Mouse (Mus musculus): ENCODE results near the gene Slc38a1. TPM values are rescaled to one million over a fixed set of nuclear protein-coding genes. Genes with fewer than 3 reads are reported as not detected.

The Slc38a1 gene
- total and polyA plus RNA-seq, 3 experiments = 22.5 to 79.0 (median 39.4) TPM

GRCm38 (mm10) chr15:96591876-96592417 lies 50.8 kb downstream of the Slc38a1 start:
- in situ Hi-C loops (cut with MboI; ENCODE audit: low pct_ligation_motif_present, low pct_unique_long_range_greater_than_20kb, low sequenced_read_pairs) = no loop called here
- Histone ChIP-seq H3K4me1 (ENCODE audit: control insufficient read depth in 1 of 2, insufficient read depth in 2 of 2) (peaks cover 6 to 29% of the 10 kb centered on the region in 2 experiments; a peak in 3 of 4 replicates), H3K4me2 (ENCODE audit: insufficient read depth, low read depth, poor library complexity, severe bottlenecking) (no peak overlapping the region), H3K4me3 (replicated peaks in 1 of 3; ENCODE audit: low read depth in 2 of 3, low read length in 2 of 3, poor library complexity in 1 of 3) (no peak overlapping the region), H3K9ac (ENCODE audit: insufficient read depth, low read depth) (no peak overlapping the region), H3K79me2 (replicated peaks; ENCODE audit: control insufficient read depth, extremely low read depth, insufficient read depth, poor library complexity, severe bottlenecking) (peaks cover 9% of the 10 kb centered on the region; the same call in 1 of the 2 replicates), H3K27me3 (replicated peaks) (no peaks in the 10 kb centered on the region), H3K9me3 (replicated peaks; ENCODE audit: low read length) (no peaks in the 10 kb centered on the region), H3K27ac (ENCODE audit: insufficient read depth, low read depth) (no peak overlapping the region), H3K36me3 (replicated peaks in 1 of 2; ENCODE audit: control insufficient read depth in 1 of 2, insufficient read depth in 1 of 2, low read length in 1 of 2) (peaks cover 47 to 94% of the 10 kb centered on the region in 2 experiments)
- dilution Hi-C loops (cut with MboI; ENCODE audit: extremely low pct_ligation_motif_present, extremely low pct_unique_long_range_greater_than_20kb, low sequenced_read_pairs) = no loop called here
- no peak for DNase-seq (ENCODE audit: extremely low read depth)
- TF ChIP-seq UBTF (IDR thresholded peaks at IDR 0.05; ENCODE audit: low read depth, low read length) (no peak), HCFC1 (IDR thresholded peaks at IDR 0.05; ENCODE audit: low read depth, low read length) (no peak), BHLHE40 (IDR thresholded peaks at IDR 0.05; ENCODE audit: low read depth, low read length) (no peak), IRF4 (IDR thresholded peaks at IDR 0.05; ENCODE audit: low read depth, low read length) (no peak), ZKSCAN1 (IDR thresholded peaks at IDR 0.05; ENCODE audit: borderline replicate concordance, low read depth, low read length) (no peak), JUND (conservative IDR thresholded peaks at IDR 0.05; ENCODE audit: low read depth, low read length) (no peak), MEF2A (IDR thresholded peaks at IDR 0.05; ENCODE audit: borderline replicate concordance, low read depth, low read length) (no peak), SIN3A (IDR thresholded peaks at IDR 0.05; ENCODE audit: low read length) (no peak), EP300 (IDR thresholded peaks at IDR 0.05; ENCODE audit: low read length) (no peak), KAT2A (IDR thresholded peaks at IDR 0.05; ENCODE audit: insufficient replicate concordance, low read length) (no peak), ELF1 (IDR thresholded peaks at IDR 0.05; ENCODE audit: low read depth, low read length) (no peak), NELFE (IDR thresholded peaks at IDR 0.05; ENCODE audit: low read depth, low read length) (no peak), GABPA (IDR thresholded peaks at IDR 0.05; ENCODE audit: insufficient replicate concordance, low read depth, low read length) (no peak), E2F4 (IDR thresholded peaks at IDR 0.05; ENCODE audit: insufficient replicate concordance, low read depth, low read length) (no peak), NRF1 (IDR thresholded peaks at IDR 0.05; ENCODE audit: low read depth, low read length) (no peak), MAZ (IDR thresholded peaks at IDR 0.05; ENCODE audit: low read depth, low read length) (no peak), RAD21 (IDR thresholded peaks at IDR 0.05; ENCODE audit: low read depth, low read length) (no peak), USF1 (IDR thresholded peaks at IDR 0.05; ENCODE audit: low read depth, low read length) (no peak), CHD2 (IDR thresholded peaks at IDR 0.05; ENCODE audit: low read length) (no peak), RCOR1 (conservative IDR thresholded peaks at IDR 0.05; ENCODE audit: low read depth, low read length) (no peak)

Measured in CH12.LX (cell line).